Mouse (Mus musculus) CH12.LX (cell line): ENCODE results near the gene Tbc1d30. TPM values are rescaled to one million over a fixed set of nuclear protein-coding genes. Genes with fewer than 3 reads are reported as not detected.

Source experiments
- DNase-seq: peaks from one replicate; pipeline ENCODE4 v3.0.0-alpha.2; 2013; ENCODE audit errors: extremely low read depth
- H3K27ac ChIP-seq: 2 replicates; pipeline ENCODE4 v1.5.1; 2012; ENCODE audit warnings: low read depth, mild to moderate bottlenecking, control low read depth, moderate library complexity; ENCODE audit not compliant: insufficient read depth
- H3K27me3 ChIP-seq: replicated peaks from 2 replicates; pipeline ENCODE3; 2012; ENCODE audit warnings: inconsistent platforms
- H3K36me3 ChIP-seq, 2 experiments: replicated peaks in 1 of 2; 2 replicates each; pipeline versions ENCODE3 to v1.6.1; 2012; ENCODE audit warnings: inconsistent platforms in 1 of 2, low read length in 1 of 2, mild to moderate bottlenecking in 1 of 2, mixed read lengths in 1 of 2, moderate library complexity in 1 of 2; ENCODE audit not compliant: control insufficient read depth in 1 of 2, insufficient read depth in 1 of 2
- H3K4me1 ChIP-seq, 2 experiments: 2 replicates each; pipeline ENCODE4 v1.6.1; 2012; ENCODE audit warnings: inconsistent platforms in 1 of 2, moderate library complexity in 1 of 2; ENCODE audit not compliant: insufficient read depth in 2 of 2, control insufficient read depth in 1 of 2
- H3K4me2 ChIP-seq: 2 replicates; pipeline ENCODE4 v1.6.1; 2012; ENCODE audit warnings: low read depth, mild to moderate bottlenecking, control low read depth; ENCODE audit not compliant: poor library complexity, insufficient read depth, severe bottlenecking
- H3K4me3 ChIP-seq, 3 experiments: fragments of 150-350 bp in 1 of 3; sonication (generic) in 1 of 3; replicated peaks in 1 of 3; 2 replicates each; pipeline versions ENCODE3 to v1.5.1; 2011 to 2012; ENCODE audit warnings: low read depth in 2 of 3, low read length in 2 of 3, mild to moderate bottlenecking in 2 of 3, moderate library complexity in 2 of 3, control low read depth in 1 of 3, improper control_type of control experiment in 1 of 3, inconsistent platforms in 1 of 3, mixed read lengths in 1 of 3; ENCODE audit not compliant: poor library complexity in 1 of 3
- H3K79me2 ChIP-seq: replicated peaks from 2 replicates; pipeline ENCODE4 v1.6.1; 2012; ENCODE audit warnings: mild to moderate bottlenecking, moderate library complexity; ENCODE audit not compliant: control insufficient read depth, poor library complexity, insufficient read depth, severe bottlenecking; ENCODE audit errors: extremely low read depth
- H3K9ac ChIP-seq: 2 replicates; pipeline ENCODE4 v1.6.1; 2012; ENCODE audit warnings: low read depth, mild to moderate bottlenecking, control low read depth, moderate library complexity; ENCODE audit not compliant: insufficient read depth
- H3K9me3 ChIP-seq: replicated peaks from 2 replicates; pipeline ENCODE3; 2012; ENCODE audit warnings: low read length, inconsistent platforms, mixed read lengths
- BHLHE40 ChIP-seq: IDR thresholded peaks from 2 replicates; pipeline ENCODE4 v1.6.1; 2011; ENCODE audit warnings: mild to moderate bottlenecking, low read depth, low read length, improper control_type of control experiment
- CHD2 ChIP-seq: IDR thresholded peaks from 2 replicates; pipeline ENCODE4 v1.6.1; 2011; ENCODE audit warnings: low read length, improper control_type of control experiment
- CTCF ChIP-seq, 2 experiments: IDR thresholded peaks in 1 of 2; conservative IDR thresholded peaks in 1 of 2; 2 replicates each; pipeline ENCODE4 v1.5.1; 2011 to 2012; ENCODE audit warnings: low read depth in 2 of 2, low read length in 2 of 2, improper control_type of control experiment in 1 of 2, inconsistent platforms in 1 of 2, mild to moderate bottlenecking in 1 of 2, moderate library complexity in 1 of 2
- E2F4 ChIP-seq: IDR thresholded peaks from 2 replicates; pipeline ENCODE4 v1.6.1; 2011; ENCODE audit warnings: low read depth, low read length, improper control_type of control experiment; ENCODE audit not compliant: insufficient replicate concordance
- ELF1 ChIP-seq: IDR thresholded peaks from 2 replicates; pipeline ENCODE4 v1.6.1; 2014; ENCODE audit warnings: low read depth, mild to moderate bottlenecking, inconsistent platforms, low read length, improper control_type of control experiment
- ETS1 ChIP-seq: conservative IDR thresholded peaks from 2 replicates; pipeline ENCODE4 v1.6.1; 2012; ENCODE audit warnings: low read depth, mild to moderate bottlenecking, inconsistent platforms, low read length, improper control_type of control experiment, moderate library complexity
- GABPA ChIP-seq: IDR thresholded peaks from 2 replicates; pipeline ENCODE4 v1.6.1; 2012; ENCODE audit warnings: low read depth, low read length, improper control_type of control experiment, inconsistent platforms; ENCODE audit not compliant: insufficient replicate concordance
- IRF4 ChIP-seq: IDR thresholded peaks from 2 replicates; pipeline ENCODE4 v1.6.1; 2014; ENCODE audit warnings: low read depth, mild to moderate bottlenecking, inconsistent platforms, low read length, improper control_type of control experiment
- KAT2A ChIP-seq: IDR thresholded peaks from 2 replicates; pipeline ENCODE4 v1.6.1; 2012; ENCODE audit warnings: low read length, improper control_type of control experiment, inconsistent platforms; ENCODE audit not compliant: insufficient replicate concordance
- MEF2A ChIP-seq: IDR thresholded peaks from 2 replicates; pipeline ENCODE4 v1.6.1; 2014; ENCODE audit warnings: low read depth, mild to moderate bottlenecking, inconsistent platforms, low read length, improper control_type of control experiment, borderline replicate concordance
- MXI1 ChIP-seq: IDR thresholded peaks from 2 replicates; pipeline ENCODE4 v1.6.1; 2011; ENCODE audit warnings: mild to moderate bottlenecking, low read depth, low read length, improper control_type of control experiment
- POLR2AphosphoS2 ChIP-seq: IDR thresholded peaks from 2 replicates; pipeline ENCODE4 v1.6.1; 2011; ENCODE audit warnings: low read depth, low read length, improper control_type of control experiment
- RAD21 ChIP-seq: IDR thresholded peaks from 2 replicates; pipeline ENCODE4 v1.6.1; 2011; ENCODE audit warnings: low read depth, mild to moderate bottlenecking, low read length, improper control_type of control experiment, moderate library complexity
- RCOR1 ChIP-seq: conservative IDR thresholded peaks from 2 replicates; pipeline ENCODE4 v1.6.1; 2012; ENCODE audit warnings: low read depth, mild to moderate bottlenecking, inconsistent platforms, low read length, improper control_type of control experiment
- SIN3A ChIP-seq: IDR thresholded peaks from 2 replicates; pipeline ENCODE4 v1.6.1; 2012; ENCODE audit warnings: low read length, improper control_type of control experiment, inconsistent platforms
- TBP ChIP-seq: conservative IDR thresholded peaks from 2 replicates; pipeline ENCODE4 v1.6.1; 2011; ENCODE audit warnings: low read depth, low read length, improper control_type of control experiment
- TCF12 ChIP-seq: IDR thresholded peaks from 2 replicates; pipeline ENCODE4 v1.6.1; 2014; ENCODE audit warnings: low read depth, mild to moderate bottlenecking, inconsistent platforms, low read length, improper control_type of control experiment
- ZC3H11A ChIP-seq: IDR thresholded peaks from 2 replicates; pipeline ENCODE4 v1.6.1; 2012; ENCODE audit warnings: low read depth, mild to moderate bottlenecking, inconsistent platforms, low read length, improper control_type of control experiment
- ZMIZ1 ChIP-seq: IDR thresholded peaks from 2 replicates; pipeline ENCODE4 v1.6.1; 2012; ENCODE audit warnings: low read depth, mild to moderate bottlenecking, inconsistent platforms, low read length, improper control_type of control experiment
- dilution Hi-C: fragments of 300-500 bp; cut with MboI; formaldehyde crosslinking; loops from 2 replicates; pipeline ENCODE4 v1.14.3; 2020; ENCODE audit warnings: low sequenced_read_pairs; ENCODE audit not compliant: extremely low pct_unique_long_range_greater_than_20kb, extremely low pct_ligation_motif_present
- in situ Hi-C: fragments of 300-500 bp; cut with MboI; formaldehyde crosslinking; loops from 3 replicates; pipeline ENCODE4 v1.14.3; 2019; ENCODE audit warnings: low sequenced_read_pairs, low pct_ligation_motif_present, low pct_unique_long_range_greater_than_20kb, mixed read lengths
- polyA plus RNA-seq: library from polyadenylated mRNA; unstranded; fragments of >175 nt; gene quantifications from 2 replicates; pipeline ENCODE4 v1.2.1, GENCODE M21; 2012; ENCODE audit warnings: low read depth; ENCODE audit not compliant: insufficient read length
- total RNA-seq, 2 experiments: library from RNA; depleted of rRNA; stranded (reverse); fragments of 300-350 nt in 1 of 2; fragments of >200 nt in 1 of 2; gene quantifications; 2 replicates each; pipeline ENCODE4 v1.2.3; 2012 to 2014

The Tbc1d30 gene
- total and polyA plus RNA-seq, 3 experiments: 0.16 TPM; not detected in 2

GRCm38 (mm10) chr10:121351692-121352290 lies 713 bp upstream of the Tbc1d30 start:
- no peak for TF ChIP-seq MEF2A
- TF ChIP-seq GABPA: no peak
- H3K36me3 ChIP-seq: no peaks in the 10 kb centered on the region
- H3K4me2 ChIP-seq: no peak overlapping the region
- H3K27me3 ChIP-seq: no peaks in the 10 kb centered on the region
- DNase-seq: no peak
- dilution Hi-C loops: no loop called here
- in situ Hi-C loops: no loop called here
- H3K4me3 ChIP-seq: no peak overlapping the region
- H3K4me1 ChIP-seq: no peaks in the 10 kb centered on the region
- H3K79me2 ChIP-seq: no peaks in the 10 kb centered on the region
- peaks cover 8% of the 10 kb centered on the region for H3K9me3 ChIP-seq
- H3K9ac ChIP-seq: no peak overlapping the region
- H3K27ac ChIP-seq: no peak overlapping the region

- no peaks in the 10 kb centered on the region for H3K79me2 ChIP-seq
- H3K9ac ChIP-seq: no peak overlapping the region
- in situ Hi-C loops: no loop called here
- H3K4me1 ChIP-seq: no peaks in the 10 kb centered on the region
- dilution Hi-C loops: no loop called here
- no peaks in the 10 kb centered on the region for H3K27me3 ChIP-seq
- TF ChIP-seq CHD2 (no peak), POLR2AphosphoS2 (no peak), BHLHE40 (no peak), SIN3A (no peak), E2F4 (no peak), MEF2A (no peak), ZMIZ1 (no peak), IRF4 (no peak), KAT2A (no peak), ZC3H11A (no peak), MXI1 (no peak), ELF1 (no peak), CTCF (conservative IDR thresholded peaks at IDR 0.05 in 1 of 2, IDR thresholded peaks at IDR 0.05 in 1 of 2; ENCODE audit: low read depth in 2 of 2, low read length in 2 of 2) (no peak), RCOR1 (no peak), TCF12 (no peak), ETS1 (no peak), RAD21 (no peak), TBP (no peak)
- no peak overlapping the region for H3K27ac ChIP-seq
- H3K9me3 ChIP-seq: peaks cover 8% of the 10 kb centered on the region
- no peak overlapping the region for H3K4me3 ChIP-seq
- no peak overlapping the region for H3K4me2 ChIP-seq
- no peaks in the 10 kb centered on the region for H3K36me3 ChIP-seq
- DNase-seq: no peak
Measured at GRCm38 (mm10) chr10:121350357-121351065, 567 bp downstream of the Tbc1d30 start.
